Mouse (Mus musculus): Measurements from ENCODE around the gene Abca1.
A peak's percentile ranks its signal among the peaks of the same experiment; 100 is the strongest.

Abca1 gene

DNA sequence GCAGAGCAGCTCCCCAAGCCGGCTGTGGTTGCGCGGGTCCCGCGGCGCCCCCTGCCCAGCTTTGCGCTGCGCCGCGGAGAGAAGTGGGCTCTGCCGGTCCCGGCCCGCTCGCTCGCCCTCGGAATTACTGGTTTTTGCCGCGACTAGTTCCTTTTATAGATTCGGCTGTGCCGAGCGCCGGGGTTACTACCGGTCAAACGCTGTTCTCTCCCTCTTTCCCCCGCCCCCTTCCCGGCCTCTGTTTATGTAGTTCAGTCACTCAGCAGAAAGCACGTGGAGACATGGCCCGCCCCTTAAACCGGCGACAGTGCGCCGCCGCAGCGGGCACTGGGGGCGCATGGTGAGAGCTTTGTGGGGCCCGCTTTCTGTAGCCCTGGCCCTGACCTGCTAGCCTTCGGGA lies at the start of gene Abca1:
Gene Abca1, minus strand, starts transcription at position 129 of the 400 bp plus-strand sequence.
- DNase-seq (ENCODE audit: low read depth, low spot score), result peak; percentile 95

DNA sequence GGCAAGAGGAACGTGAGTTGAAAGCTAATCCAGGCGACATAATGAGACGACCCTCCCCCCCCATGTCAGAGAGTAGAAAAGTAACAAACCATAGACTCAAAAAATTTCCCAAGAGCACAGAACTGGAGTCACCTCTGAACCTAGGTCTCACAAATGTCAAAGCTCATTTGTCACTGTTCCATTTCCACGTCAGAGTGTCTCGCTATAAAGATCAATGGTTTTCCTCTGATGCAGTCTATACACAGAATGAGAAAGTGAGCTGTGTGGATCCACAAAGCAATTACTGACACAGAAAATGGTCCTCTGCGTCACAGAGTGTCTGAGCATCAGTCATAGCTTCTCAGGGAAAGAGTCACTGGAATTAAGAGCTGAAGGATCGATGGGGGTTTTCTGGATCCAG lies 44.8 kb upstream of the Abca1 start:
- DNase-seq (ENCODE audit: low read depth, low spot score), result no peak

DNA sequence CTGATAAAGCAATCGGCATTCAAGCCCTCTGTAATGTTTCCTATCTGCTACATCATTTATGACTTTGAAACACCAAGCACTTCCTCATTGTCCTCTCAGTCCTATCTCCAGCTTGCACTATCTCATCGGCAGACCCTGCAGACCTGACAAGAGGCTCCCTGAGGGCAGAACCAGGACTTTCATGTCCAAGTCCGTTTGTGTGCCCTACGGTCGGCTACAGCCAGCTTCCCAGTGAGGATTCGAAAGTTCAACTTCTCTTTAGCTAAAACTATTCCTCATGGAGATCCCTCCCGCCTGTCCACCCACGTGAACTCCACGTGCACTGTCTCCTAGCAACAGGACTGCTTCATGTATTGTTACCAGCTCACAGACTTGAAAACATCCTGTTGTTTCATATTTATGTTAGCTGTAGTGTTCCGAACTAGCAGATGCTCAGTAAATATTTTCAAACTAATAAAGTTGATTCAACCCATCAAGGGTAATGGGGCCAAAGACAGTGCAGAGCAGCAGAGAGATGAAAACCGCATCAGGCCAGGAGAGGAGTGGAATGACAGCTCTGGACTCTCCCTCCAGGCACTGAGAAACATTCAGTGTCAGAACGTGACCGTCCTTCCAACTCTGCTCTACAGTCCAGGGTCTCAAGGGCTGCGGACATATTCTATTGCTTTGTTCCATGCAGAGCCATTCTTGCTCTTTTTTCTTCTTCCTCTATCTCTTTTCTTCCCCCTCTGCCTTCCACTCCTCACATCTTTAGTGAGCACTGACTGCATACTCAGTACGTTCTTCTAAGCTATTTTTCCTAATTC lies 44.1 kb upstream of the Abca1 start:
- DNase-seq (ENCODE audit: low read depth, low spot score), result peak; percentile 43

DNA sequence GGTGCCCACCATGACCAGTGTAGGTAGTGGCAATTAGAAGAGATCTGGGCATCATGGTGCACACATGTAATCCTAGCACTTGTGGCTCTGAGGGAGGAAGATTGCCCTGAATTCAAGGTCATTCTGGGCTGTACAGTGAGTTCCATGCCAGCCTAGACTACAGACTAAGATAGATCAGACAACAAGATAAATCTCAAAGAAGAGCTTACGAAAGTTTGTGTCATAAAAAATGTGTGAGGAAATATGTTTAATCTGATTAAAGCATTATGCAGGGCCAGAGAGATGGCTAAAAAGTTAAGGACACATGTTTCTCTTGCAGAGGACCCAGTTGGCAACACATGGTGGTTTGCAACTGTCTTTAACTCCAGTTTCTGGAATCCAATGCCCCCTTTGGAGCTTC lies 40.6 kb upstream of the Abca1 start:
- no peak for DNase-seq (ENCODE audit: low read depth, low spot score)

DNA sequence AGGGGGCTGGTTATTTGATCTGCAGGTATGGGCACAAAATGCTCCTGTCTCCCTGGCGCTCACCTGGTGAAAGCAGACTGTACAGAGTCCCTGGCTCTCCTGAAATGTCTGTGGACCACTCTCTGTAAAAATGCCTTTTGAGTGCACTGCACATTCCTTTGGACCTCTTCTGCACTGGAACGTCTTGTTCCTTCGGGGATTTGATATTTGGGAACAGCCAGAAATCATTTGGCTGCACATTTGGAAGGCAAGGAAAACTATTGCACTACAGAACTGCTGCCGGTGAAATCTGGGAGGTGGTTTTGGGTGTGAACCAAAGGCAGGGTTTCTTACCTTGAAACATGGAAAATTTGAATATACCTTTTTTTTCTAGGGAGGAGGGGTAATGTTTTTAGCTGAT lies 38.1 kb upstream of the Abca1 start:
- DNase-seq (ENCODE audit: low read depth, low spot score), result no peak

DNA sequence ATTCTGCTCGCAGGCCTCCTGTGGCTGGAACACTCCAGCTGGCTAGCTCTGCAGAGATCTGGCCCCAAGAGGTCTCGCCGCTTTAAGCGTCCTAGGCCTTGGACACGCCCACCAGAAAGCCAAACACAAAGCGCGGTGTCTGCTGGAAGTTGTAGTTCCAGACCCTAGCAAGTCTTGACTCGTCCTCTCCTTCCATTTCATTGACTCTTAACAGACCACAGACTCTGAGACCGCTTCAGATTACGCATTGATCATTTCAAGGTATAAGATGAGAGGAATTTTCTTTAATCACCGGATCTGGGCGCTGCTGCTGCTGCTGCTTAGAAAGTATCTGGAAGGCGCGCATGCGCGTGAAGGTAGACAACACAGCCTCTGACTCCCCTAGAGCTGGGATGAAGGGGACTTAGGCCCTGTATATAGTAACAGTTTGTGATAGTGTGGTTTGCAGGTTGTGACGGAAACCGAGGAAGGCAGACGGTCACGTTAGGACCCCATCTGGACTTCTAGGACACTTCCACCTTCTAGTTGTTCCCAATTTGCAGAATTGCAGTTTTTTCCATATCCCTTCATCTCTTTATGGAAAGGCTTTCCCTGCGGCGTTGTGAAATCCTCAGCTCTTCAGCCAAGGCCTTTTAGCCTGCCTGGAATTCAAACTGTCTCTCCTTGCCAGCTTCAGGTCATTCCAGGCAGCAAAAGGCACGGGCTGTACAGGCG lies 36.5 kb upstream of the Abca1 start:
- peak; percentile 94 for DNase-seq (ENCODE audit: low read depth, low spot score)

DNA sequence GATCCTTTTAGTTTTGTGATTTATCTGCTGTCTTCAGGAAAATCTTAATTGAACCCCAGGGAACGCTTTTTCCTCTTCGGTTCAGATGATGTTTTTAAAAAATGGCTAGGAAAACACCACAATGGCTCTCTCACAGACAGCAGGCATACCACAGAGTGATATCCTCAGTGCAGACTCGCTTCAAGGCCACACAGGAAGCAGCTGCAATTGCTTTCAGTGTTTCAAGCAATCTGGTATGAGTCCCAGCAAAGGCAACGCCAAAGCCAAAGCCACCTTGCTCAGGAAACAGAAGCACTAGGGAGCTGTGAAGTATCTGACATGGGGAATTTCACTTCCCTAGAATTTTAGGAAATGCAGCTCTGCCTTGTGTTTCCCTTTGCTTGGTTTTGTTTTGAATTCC lies 27.4 kb upstream of the Abca1 start:
- no peak for DNase-seq (ENCODE audit: low read depth, low spot score)

DNA sequence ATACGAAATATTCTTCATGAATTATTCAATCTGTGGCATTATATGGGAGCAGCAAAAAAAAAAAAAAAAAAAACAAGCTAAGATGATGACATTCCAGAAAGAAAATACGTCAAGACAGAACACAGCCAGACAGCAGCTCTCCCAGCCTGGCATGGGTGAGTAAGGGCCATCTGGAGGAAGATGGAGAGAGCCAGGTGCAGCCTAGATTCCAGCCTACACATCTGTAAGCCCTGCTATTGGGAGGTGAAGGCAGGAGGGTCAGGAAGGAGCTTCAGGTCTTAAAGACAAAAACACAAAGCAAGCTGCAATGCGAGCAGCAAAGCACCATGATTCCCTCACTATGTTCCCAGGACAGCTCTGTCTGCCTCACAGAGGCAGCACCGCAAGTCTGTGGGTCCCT lies 26.9 kb upstream of the Abca1 start:
- no peak for DNase-seq (ENCODE audit: low read depth, low spot score)

DNA sequence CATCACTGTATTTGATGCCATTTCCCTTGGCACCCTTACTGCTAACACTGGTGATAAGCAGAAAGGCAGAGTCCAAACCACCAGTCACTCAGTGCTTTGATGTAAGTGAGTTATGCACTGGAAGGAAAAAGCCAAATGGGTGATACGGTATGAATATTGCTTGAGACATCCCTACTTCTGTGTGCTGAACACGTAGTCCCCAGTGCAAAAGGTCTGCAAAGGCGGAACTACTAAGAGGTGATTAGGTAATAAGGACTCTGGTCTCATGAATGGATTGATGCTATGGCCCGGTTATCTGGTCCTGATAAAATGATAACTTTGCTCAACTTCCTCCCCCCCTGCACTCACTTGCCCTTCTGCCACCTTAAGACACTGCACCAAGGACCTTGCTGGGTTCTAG lies 26.4 kb upstream of the Abca1 start:
- no peak for DNase-seq (ENCODE audit: low read depth, low spot score)

DNA sequence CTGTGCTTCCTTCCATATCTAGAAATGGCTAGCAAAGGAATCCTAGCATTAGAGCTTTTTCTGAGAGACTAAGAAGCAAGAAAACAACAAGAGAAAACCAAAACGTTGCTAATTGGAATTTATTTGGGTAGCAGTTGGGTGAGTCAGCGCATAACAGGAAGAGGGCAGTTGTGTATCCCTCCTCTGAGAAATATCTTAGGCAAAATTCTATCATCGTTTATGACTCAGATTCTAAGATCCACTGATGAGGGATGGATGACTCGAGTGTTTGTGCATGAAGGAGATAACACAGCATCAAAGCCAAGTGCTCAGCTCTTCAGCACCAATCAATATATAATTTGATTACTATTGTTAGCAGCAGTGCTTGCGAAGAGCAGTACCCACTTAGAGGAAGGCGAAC lies 21.8 kb upstream of the Abca1 start:
- DNase-seq (ENCODE audit: low read depth, low spot score), result no peak

DNA sequence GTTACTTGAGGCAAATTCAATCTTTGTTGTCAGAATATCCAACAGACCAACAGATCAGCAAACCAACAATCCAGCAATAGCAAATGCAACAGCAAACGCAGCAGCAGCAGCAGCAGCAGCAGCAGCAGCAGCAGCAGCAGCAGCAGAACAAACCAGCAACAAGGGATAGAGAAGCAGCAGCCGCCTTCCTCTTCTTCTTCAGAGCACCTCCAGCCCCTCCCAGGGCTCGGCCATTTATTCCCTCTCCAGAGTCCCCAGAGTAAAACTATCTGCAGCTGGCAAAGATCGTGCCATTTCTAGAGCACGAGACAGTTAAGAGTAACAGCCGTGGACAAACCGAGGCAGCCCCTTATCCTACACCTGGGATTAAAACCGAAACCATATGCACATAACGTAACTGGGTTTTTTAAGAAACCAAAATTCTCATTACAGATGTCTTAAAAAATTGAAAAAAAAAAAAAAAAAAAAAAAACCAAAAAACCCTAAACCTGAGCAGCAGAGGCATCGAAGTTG lies 19.7 kb upstream of the Abca1 start:
- DNase-seq (ENCODE audit: low read depth, low spot score), result no peak

DNA sequence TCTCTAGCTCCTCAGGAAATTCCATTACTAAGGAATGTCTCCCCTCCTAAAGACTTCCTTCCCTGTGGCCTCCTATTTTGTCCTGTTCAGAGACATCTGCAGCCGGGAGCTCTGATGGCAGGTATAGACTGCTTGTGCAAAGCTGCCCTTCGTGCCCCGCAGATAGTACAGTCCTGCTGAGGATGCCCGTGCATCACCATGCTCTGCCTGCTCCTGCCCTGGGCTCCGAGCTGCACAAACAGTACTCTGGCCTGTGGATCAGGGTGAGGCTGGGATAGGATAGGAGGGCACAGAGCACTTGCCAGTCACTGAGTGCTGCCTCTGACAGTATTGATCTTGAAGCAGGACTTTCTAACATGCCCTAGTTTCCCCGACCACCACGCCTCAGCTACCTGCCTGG lies 18.8 kb upstream of the Abca1 start:
- DNase-seq (ENCODE audit: low read depth, low spot score), result no peak

DNA sequence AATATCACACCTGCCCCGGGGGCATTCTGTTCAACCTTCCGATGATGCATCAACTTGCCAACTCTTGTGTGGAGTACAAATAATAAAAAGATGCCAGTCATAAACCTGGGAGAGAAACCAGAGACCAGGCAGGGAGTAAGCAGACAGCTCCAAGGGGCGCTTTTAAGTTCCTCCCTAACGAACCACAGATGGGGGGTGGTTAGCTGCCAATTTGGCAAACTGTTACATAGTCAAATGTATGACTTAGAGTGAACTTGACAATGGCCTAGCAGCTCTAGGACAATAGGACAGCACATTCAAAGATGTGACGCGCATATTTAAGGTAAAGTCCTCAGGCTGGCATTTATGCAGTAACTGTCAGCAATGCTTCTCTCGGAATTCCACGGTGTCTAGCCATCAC lies 18.0 kb upstream of the Abca1 start:
- DNase-seq (ENCODE audit: low read depth, low spot score), result no peak

DNA sequence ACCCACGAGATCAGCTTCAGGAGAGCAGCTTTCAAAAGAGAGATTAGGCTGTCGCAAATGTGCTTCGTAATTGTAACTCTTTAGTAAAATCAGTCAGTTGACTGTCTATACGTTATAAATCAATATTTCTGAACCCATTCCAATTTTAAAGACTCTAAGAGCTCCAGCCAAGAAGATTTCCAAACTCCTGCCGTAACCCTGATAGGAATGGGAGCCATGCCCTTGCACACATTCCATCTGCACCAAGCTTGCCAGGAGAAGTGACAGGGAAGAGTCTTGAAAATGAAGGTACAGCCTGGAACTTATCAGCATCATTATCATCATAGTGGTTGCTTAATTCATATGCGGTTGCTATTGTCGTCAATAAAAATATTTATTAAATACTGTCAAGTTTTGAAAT lies 15.2 kb upstream of the Abca1 start:
- no peak for DNase-seq (ENCODE audit: low read depth, low spot score)

DNA sequence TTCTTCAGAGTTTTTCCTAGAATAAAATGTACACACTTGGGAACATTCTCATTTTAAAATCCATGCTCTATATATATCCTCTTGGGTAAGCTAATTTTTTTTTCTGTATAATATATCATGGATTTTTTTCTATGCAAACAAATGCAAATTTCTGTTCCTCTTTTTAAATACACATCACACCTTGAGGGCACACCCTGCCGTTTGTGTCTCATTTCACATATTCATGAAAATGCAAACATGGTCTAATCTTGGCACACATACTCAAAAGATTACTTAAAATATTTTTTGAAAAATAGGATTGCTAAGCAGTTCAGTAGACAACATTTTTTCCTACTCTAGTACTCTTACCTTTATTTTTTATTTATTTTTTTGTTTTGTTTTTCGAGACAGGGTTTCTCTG lies 10.7 kb upstream of the Abca1 start:
- DNase-seq (ENCODE audit: low read depth, low spot score), result no peak

DNA sequence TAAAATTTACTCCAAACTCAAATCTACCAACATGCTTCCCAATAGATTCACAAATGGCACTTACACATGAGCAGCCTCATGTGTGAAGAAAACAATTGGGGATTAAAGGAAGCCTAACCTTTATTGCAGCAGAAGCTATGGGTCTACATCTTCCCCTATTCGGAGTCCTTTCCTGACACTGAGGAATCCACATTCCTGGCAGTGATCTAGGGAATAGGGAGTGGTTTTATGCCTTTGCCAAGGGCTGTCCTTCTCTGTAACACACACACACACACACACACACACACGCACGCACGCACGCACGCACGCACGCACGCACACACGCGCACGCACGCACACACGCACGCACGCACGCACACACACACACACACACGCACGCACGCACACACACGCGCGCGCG lies 5.5 kb upstream of the Abca1 start:
- DNase-seq (ENCODE audit: low read depth, low spot score), result peak; percentile 58

DNA sequence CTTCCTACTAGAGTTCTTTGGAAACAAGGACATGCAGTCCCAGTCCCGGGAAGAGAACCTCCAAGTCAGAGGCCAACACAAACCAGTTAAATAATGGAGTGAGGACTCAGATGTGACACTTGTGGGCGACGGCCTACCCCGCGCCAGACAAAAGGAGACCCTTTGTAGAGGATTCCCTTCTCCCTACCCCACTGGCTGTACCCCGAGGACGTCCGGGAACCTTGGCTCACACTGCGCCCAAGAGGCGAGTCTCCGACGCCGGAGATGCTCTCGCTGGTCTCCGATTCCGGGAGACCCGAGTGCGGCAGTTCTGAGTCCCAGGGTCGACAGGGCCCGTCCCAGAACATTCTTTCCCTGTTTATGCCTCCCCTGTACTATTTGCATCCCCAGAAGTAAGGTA lies 519 bp downstream of the Abca1 start:
- peak; percentile 31 for DNase-seq (ENCODE audit: low read depth, low spot score)

DNA sequence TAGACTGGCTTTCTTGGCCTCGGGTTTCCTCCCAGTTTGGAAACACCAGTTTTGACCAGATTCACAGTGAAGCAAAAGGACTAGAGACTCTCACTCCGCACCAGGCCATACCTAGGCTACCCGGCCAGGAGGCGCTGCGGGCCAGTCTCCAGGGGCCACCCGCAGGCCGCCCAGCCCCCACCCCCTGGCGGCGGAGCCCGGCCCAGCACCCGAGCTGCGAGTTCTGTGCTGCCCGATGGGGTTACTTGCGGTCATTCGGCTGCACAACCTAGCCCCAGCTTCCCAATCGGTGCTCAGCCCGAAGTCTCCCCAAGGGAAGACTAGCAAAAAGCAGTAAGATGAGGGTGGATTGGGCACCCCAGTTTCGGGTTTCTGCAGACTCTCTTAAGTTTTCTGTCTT lies 1.1 kb downstream of the Abca1 start:
- DNase-seq (ENCODE audit: low read depth, low spot score), result peak; percentile 79

DNA sequence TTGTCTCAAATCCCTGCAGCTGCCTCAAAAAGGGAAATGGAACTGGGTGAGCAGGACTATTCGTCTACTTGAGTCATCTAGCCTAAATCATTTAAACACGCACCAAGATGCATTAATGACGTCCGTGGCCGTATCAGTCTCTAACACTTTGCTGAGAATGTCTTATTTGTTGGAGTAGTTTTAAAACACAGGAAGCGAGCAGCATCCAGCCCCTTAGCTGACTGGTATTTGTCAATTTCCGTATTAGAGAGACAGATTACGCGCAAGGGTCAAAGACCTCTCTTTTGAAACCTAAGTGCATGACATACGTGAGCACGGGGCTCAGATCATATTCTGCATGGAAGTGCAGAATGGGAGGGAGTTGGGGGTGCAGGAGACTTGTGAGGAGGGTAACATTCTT lies 4.2 kb downstream of the Abca1 start:
- no peak for DNase-seq (ENCODE audit: low read depth, low spot score)

DNA sequence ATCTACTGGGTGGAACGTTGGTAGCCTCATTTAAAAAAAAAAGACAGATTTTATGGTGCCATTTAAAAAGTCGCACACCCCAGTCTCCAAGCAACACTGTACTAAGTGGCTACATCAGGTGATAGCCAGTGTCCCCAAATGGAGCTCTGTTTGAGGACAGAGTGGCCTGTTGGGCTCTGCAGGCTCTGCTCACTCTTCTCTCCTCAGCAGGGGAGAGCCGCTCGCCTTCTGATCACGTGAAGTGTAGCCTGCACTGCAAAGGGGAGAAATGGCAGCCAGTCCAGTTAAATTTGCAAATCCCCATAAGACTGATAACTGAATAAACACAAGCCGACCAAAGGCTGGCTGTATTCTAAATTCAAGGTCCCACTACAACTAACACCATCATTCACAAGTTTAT lies 6.0 kb downstream of the Abca1 start:
- DNase-seq (ENCODE audit: low read depth, low spot score), result no peak

DNA sequence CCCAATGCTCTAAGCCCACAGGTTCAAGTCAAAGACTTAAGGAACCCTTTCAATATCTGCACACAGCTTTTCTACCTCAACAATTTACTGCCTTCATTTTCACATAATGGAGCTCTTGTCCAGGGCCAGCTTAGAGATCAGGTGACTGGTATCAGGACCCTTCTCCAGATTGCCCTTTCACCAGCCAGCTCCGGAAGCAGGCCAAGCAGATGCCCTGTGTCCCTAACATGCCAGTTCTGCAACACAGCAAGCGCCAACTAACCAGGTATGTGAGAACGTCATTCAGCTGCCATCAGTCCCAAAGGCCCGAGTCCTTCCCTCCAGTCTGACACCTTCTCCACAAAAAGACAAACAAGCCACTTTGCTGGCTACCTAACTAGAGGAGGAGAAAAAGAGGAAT lies 6.6 kb downstream of the Abca1 start:
- no peak for DNase-seq (ENCODE audit: low read depth, low spot score)

DNA sequence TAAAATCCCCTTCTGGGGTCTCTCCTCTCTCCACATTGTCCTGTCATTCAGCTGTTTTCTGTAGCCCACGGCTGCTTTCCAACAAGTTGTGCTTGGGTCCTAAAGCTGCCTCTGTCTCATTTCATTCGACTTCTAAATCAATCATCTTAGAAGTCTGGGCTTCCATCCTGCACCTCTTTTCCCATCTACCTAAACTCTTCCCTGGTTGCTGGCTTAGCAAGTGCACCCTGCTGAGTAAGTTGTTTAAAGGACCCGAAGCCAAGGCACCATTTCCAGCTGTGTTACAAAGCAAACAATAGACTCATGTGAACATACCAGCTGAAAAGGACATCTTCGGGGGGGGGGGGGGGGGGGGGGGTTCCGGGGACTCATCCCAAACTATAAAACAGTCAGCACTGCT lies 7.0 kb downstream of the Abca1 start:
- no peak for DNase-seq (ENCODE audit: low read depth, low spot score)

DNA sequence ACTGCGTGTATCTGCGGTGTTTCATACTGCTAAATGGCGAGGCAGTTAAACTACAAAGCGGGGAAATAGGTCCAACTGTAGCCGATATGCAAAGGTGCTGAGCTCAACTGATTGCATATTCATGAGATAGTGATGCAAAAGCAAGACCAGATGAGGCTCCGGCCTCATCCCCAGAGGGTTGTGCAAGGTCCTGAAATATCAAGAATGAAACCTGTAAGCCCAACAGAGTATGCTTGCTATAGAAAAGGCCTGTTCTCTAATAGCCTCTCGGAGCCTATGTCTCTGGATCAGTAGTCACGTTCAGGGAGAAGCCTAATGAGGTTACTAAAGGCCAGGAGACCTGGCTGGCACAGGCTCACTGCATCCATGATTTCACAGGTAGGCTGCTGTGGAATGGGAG lies 9.2 kb downstream of the Abca1 start:
- no peak for DNase-seq (ENCODE audit: low read depth, low spot score)
